Mouse (Mus musculus): ENCODE results near the gene Pate2.

DNA sequence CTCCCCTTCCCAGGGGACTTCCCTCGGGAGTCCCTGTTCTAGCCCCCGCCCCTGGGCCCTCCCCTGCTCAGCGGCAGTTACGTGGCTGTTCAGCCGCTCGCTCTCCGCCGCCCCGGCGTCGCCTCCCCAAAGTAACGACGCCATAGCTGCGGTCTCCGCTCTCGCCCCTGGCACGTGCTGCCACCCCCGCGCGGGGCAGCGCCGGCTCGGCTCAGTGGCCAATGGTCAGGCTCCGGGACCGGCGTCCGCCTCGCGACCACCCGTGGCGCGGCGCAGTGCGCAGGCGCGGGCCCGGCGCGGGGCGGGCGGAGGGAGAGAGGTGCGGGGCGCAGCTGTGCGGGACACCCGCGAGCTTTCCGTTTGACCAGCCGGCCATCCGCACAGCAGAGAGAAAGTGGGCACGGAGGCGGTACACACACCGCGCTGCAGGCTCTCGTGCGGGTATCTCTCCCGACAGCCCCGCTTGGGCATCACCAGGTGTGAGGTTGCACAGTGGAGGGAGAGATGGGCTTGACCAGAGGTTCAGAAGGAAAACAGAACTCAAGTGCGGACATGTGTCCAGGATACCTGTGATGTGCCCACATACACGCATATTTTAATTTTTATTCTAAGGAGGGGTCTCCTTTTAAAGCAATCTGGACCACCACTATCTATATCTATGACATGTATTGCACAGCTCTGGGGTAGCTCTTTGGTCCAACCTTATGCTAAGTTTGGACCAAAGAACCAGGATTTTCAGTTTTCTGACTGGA is 11.7 kb upstream of the Pate2 start, which contains the start of the genes Ddx25 and Pus3:
- TF ChIP-seq CTCF (IDR thresholded peaks at IDR 0.05; ENCODE audit: extremely low read depth, insufficient read depth, low read length) (no peak), POLR2A (IDR thresholded peaks at IDR 0.05; ENCODE audit: extremely low read depth, insufficient read depth, low read length) (no peak)

All from cortical plate, adult 2 months (tissue).